Mouse (Mus musculus) mammary gland, adult 2 months (tissue): ENCODE measurements around the gene D130040H23Rik. TPM values are rescaled to one million over a fixed set of nuclear protein-coding genes. Genes with fewer than 3 reads are reported as not detected.

ENCODE experiments used
- polyA plus RNA-seq: library from polyadenylated mRNA; depleted of rRNA; stranded (reverse); fragments of >200 nt; gene quantifications from 2 replicates; pipeline ENCODE4 v1.2.3, GENCODE M21; 2012; ENCODE audit warnings: low replicate concordance; rRNA removed

The D130040H23Rik gene
- polyA plus RNA-seq, result 0.08 and 0.82 TPM in 2 replicates

DNA sequence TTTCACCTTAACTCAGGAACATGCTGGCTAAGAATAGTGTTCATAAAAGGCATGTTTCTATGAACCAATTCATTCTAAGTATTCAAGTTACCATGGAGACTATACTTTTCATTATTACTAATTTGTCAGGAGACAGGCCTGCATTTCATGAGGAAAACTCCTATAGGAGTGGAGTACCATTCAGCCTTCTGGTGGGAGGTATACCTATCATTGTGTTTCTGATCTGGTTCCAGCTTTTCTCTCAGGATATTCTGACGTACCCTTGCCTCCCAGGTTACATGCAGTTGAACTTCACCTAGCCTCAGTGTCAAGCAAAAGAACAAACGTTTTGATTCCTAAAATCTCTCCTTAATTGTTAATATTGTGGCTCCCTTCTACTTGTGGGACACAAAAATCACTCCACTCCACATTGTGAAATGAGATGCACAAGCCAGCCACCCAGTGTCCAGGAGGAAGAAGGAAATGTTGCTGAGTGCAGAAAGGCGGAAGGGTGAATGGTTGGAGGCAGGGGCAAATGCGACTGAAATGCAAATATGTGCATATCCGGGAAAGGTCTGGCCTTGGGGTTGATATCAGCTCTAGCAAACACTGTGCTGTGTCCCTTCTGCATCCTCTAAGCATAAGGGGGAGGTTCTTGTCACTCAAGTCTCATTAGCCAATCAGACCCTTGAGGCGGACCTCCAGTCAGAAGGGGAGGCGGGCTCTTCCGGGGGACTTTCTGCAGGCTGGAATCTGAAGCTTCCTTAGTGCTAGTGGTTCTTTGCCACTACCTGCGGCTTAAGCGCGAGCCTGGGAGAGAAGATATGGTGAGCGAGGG lies at the start of gene D130040H23Rik:
Gene D130040H23Rik, plus strand, starts transcription at position 695 of the 817 bp plus-strand sequence.

Other genes with a start within 250 kb of the D130040H23Rik start
- gene Zfp930, start 62.0 kb upstream of the D130040H23Rik start, polyA plus RNA-seq, result 0.86 and 3.4 TPM in 2 replicates
- gene Gm9495, start 182.5 kb downstream of the D130040H23Rik start, polyA plus RNA-seq, result not detected in 2 replicates